Mouse (Mus musculus): ENCODE data around the gene Morc3. TPM values are rescaled to one million over a fixed set of nuclear protein-coding genes. Genes with fewer than 3 reads are reported as not detected.
A peak's percentile ranks its signal among the peaks of the same experiment; 100 is the strongest.

Morc3 gene
- polyA plus RNA-seq, 2 experiments, result 32.0 to 32.5 TPM

- H3K9me3 ChIP-seq (ENCODE audit: control insufficient read depth, low read length), result no peaks in the 10 kb centered on the region
- TF ChIP-seq POLR2A (IDR thresholded peaks at IDR 0.05; ENCODE audit: borderline replicate concordance, extremely low read depth, insufficient read depth, insufficient read length), result no peak
- H3K27me3 ChIP-seq (ENCODE audit: control insufficient read depth, insufficient read depth, low read length), result no peaks in the 10 kb centered on the region
- ATAC-seq (ENCODE audit: low FRiP score, low read depth) (no peak), DNase-seq (ENCODE audit: low spot score) (no peak)
- no peaks in the 10 kb centered on the region for H3K36me3 ChIP-seq (ENCODE audit: control insufficient read depth, insufficient read depth, low read length)
- no peak overlapping the region for H3K9ac ChIP-seq (ENCODE audit: low read depth, low read length, severe bottlenecking)
- WGBS, result 75% methylated on average over 5 of the region's 5 CpGs
- no peak overlapping the region for H3K4me2 ChIP-seq (replicated peaks; ENCODE audit: low read depth, low read length, severe bottlenecking)
- no peak overlapping the region for H3K4me3 ChIP-seq (replicated peaks; ENCODE audit: low read length)
- no peak overlapping the region for H3K27ac ChIP-seq (replicated peaks; ENCODE audit: low read depth, low read length)
- peaks cover 6% of the 10 kb centered on the region for H3K4me1 ChIP-seq (ENCODE audit: control insufficient read depth, insufficient read depth, low read length)
Measured at GRCm38 (mm10) chr16:93830916-93831315, 1.0 kb upstream of the Morc3 start.

GRCm38 (mm10) chr16:93832451-93833276, 743 bp downstream of the Morc3 start:
- WGBS, result 1% methylated on average over 46 of the region's 69 CpGs
- no peak for TF ChIP-seq POLR2A (IDR thresholded peaks at IDR 0.05; ENCODE audit: borderline replicate concordance, extremely low read depth, insufficient read depth, insufficient read length)
- peak overlapping the region; percentile 98 for H3K9ac ChIP-seq (ENCODE audit: low read depth, low read length, severe bottlenecking)
- H3K4me1 ChIP-seq (ENCODE audit: control insufficient read depth, insufficient read depth, low read length), result peaks cover 6% of the 10 kb centered on the region
- H3K9me3 ChIP-seq (ENCODE audit: control insufficient read depth, low read length), result no peaks in the 10 kb centered on the region
- ATAC-seq (ENCODE audit: low FRiP score, low read depth), result peak; percentile 58
- H3K4me3 ChIP-seq (replicated peaks; ENCODE audit: low read length), result peak overlapping the region; percentile 93
- H3K27me3 ChIP-seq (ENCODE audit: control insufficient read depth, insufficient read depth, low read length), result no peaks in the 10 kb centered on the region
- H3K27ac ChIP-seq (replicated peaks; ENCODE audit: low read depth, low read length), result peak overlapping the region; percentile 94
- no peaks in the 10 kb centered on the region for H3K36me3 ChIP-seq (ENCODE audit: control insufficient read depth, insufficient read depth, low read length)
- peak; percentile 45 for DNase-seq (ENCODE audit: low spot score)
- peak overlapping the region; percentile 76 for H3K4me2 ChIP-seq (replicated peaks; ENCODE audit: low read depth, low read length, severe bottlenecking)

- ATAC-seq (ENCODE audit: low FRiP score, low read depth) (no peak), DNase-seq (ENCODE audit: low spot score) (no peak)
- no peaks in the 10 kb centered on the region for H3K36me3 ChIP-seq (ENCODE audit: control insufficient read depth, insufficient read depth, low read length)
- peaks cover 6% of the 10 kb centered on the region for H3K4me1 ChIP-seq (ENCODE audit: control insufficient read depth, insufficient read depth, low read length)
- H3K9ac ChIP-seq (ENCODE audit: low read depth, low read length, severe bottlenecking), result no peak overlapping the region
- H3K27ac ChIP-seq (replicated peaks; ENCODE audit: low read depth, low read length), result no peak overlapping the region
- no peak for TF ChIP-seq POLR2A (IDR thresholded peaks at IDR 0.05; ENCODE audit: borderline replicate concordance, extremely low read depth, insufficient read depth, insufficient read length)
- WGBS, result 89% methylated on average over 6 of the region's 6 CpGs
- H3K4me2 ChIP-seq (replicated peaks; ENCODE audit: low read depth, low read length, severe bottlenecking), result peak overlapping the region; percentile 76
- H3K9me3 ChIP-seq (ENCODE audit: control insufficient read depth, low read length), result no peaks in the 10 kb centered on the region
- H3K4me3 ChIP-seq (replicated peaks; ENCODE audit: low read length), result peak overlapping the region; percentile 93; the same call in 1 of the 2 replicates
- H3K27me3 ChIP-seq (ENCODE audit: control insufficient read depth, insufficient read depth, low read length), result no peaks in the 10 kb centered on the region
Measured at GRCm38 (mm10) chr16:93833551-93833950, 1.6 kb downstream of the Morc3 start.

- no peak for DNase-seq (ENCODE audit: low spot score)
- 93% methylated on average over 2 of the region's 2 CpGs for WGBS
- no peak for TF ChIP-seq POLR2A (IDR thresholded peaks at IDR 0.05; ENCODE audit: borderline replicate concordance, extremely low read depth, insufficient read depth, insufficient read length)
- ATAC-seq (ENCODE audit: low FRiP score, low read depth), result no peak
- Histone ChIP-seq H3K9me3 (ENCODE audit: control insufficient read depth, low read length) (no peaks in the 10 kb centered on the region), H3K27ac (replicated peaks; ENCODE audit: low read depth, low read length) (no peak overlapping the region), H3K4me3 (replicated peaks; ENCODE audit: low read length) (no peak overlapping the region), H3K4me1 (ENCODE audit: control insufficient read depth, insufficient read depth, low read length) (peaks cover 6% of the 10 kb centered on the region), H3K27me3 (ENCODE audit: control insufficient read depth, insufficient read depth, low read length) (no peaks in the 10 kb centered on the region), H3K9ac (ENCODE audit: low read depth, low read length, severe bottlenecking) (no peak overlapping the region), H3K4me2 (replicated peaks; ENCODE audit: low read depth, low read length, severe bottlenecking) (no peak overlapping the region), H3K36me3 (ENCODE audit: control insufficient read depth, insufficient read depth, low read length) (no peaks in the 10 kb centered on the region; the same call in 1 of the 2 replicates)
Measured at GRCm38 (mm10) chr16:93834076-93834475, 2.2 kb downstream of the Morc3 start.

- Histone ChIP-seq H3K9ac (ENCODE audit: low read depth, low read length, severe bottlenecking) (no peak overlapping the region), H3K36me3 (ENCODE audit: control insufficient read depth, insufficient read depth, low read length) (no peaks in the 10 kb centered on the region; the same call in 1 of the 2 replicates), H3K27me3 (ENCODE audit: control insufficient read depth, insufficient read depth, low read length) (no peaks in the 10 kb centered on the region), H3K4me1 (ENCODE audit: control insufficient read depth, insufficient read depth, low read length) (no peaks in the 10 kb centered on the region), H3K27ac (replicated peaks; ENCODE audit: low read depth, low read length) (no peak overlapping the region), H3K4me3 (replicated peaks; ENCODE audit: low read length) (no peak overlapping the region), H3K4me2 (replicated peaks; ENCODE audit: low read depth, low read length, severe bottlenecking) (no peak overlapping the region), H3K9me3 (ENCODE audit: control insufficient read depth, low read length) (no peaks in the 10 kb centered on the region)
- TF ChIP-seq POLR2A (IDR thresholded peaks at IDR 0.05; ENCODE audit: borderline replicate concordance, extremely low read depth, insufficient read depth, insufficient read length), result no peak
- no peak for ATAC-seq (ENCODE audit: low FRiP score, low read depth)
- WGBS, result 97% methylated on average over 1 of the region's 1 CpGs
- DNase-seq (ENCODE audit: low spot score), result no peak
Measured at GRCm38 (mm10) chr16:93839049-93839448, 7.1 kb downstream of the Morc3 start.

Measured in limb, embryonic 14.5 days (tissue).